Mouse (Mus musculus) cerebellum, postnatal 10 days (tissue): ENCODE measurements around the gene Tek.

Experiments
- DNase-seq, 2 experiments: peaks; one replicate each; pipeline ENCODE4 v3.0.0; 2021; ENCODE audit warnings: mixed read lengths in 2 of 2

The Tek gene

DNA sequence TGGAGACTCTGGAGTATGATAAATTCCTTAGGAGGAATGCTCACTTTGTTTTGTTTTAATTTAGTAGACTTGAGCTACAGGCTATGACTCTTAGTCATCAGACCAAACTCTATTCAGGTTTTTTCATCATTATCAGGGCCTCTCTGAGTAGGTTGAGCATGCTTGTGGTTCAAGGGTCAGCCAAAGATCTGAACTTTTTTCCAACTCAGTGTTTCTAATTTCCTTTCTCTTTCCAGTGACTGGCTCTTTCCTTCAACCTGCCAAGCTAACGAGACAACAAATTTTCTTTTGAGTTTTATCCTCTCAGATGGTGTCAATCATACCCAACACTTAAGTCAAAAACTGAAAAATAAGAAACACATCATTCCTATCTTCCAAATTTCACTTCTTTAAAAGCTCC, 71.5 kb downstream of the Tek start:
- DNase-seq = no peak

- no peak for DNase-seq
Observed at GRCm38 (mm10) chr4:94826891-94827290, 87.8 kb downstream of the Tek start.

DNA sequence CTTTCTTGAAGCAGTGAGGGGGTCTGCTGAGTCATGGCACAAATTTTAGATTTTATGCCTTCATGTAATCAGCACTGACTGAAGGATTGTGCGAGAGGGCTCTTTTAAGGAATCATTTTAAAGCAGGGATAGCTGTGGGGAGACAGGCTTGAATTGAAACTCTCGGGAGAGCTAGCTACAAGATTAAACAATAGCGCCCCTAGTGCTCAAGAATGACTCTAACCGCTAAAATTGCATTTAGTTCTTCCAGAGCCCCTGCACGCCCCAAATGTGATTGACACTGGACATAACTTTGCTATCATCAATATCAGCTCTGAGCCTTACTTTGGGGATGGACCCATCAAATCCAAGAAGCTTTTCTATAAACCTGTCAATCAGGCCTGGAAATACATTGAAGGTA, 88.3 kb downstream of the Tek start:
- peak; percentile 24 to 45 for DNase-seq

DNA sequence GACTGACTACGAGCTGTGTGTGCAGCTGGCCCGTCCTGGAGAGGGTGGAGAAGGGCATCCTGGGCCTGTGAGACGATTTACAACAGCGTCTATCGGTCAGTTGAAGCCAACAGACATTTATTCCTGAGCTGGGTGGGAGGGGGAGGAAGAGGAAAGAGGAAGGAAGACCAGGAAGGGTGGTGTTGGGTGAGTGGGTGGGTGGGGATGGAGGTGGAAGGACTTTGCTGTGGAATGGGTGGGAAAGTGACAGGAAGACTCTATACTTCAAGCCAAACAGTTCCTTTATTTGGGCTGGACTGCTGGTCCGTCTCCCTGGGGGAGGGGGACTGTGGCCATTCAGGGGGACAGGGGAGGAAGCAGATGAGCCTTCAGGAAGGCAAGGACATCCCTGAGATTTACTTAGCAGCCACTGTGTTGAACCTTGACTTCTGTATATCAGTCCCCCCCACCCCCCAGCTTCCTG, 90.9 kb downstream of the Tek start:
- no peak for DNase-seq

GRCm38 (mm10) chr4:94837061-94837460, 98.0 kb downstream of the Tek start:
- no peak for DNase-seq

DNA sequence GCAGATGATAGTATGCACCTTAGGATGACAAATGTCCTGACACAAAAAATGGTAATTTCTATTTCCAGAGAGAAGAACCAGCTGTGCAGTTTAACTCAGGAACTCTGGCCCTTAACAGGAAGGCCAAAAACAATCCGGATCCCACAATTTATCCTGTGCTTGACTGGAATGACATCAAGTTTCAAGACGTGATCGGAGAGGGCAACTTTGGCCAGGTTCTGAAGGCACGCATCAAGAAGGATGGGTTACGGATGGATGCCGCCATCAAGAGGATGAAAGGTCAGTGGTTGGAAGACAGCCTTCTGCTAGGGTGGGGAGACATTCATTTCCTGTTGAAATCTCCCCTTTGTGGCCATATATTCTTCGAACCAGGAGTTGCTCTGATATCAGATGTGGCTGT, 114.2 kb downstream of the Tek start:
- no peak for DNase-seq

DNA sequence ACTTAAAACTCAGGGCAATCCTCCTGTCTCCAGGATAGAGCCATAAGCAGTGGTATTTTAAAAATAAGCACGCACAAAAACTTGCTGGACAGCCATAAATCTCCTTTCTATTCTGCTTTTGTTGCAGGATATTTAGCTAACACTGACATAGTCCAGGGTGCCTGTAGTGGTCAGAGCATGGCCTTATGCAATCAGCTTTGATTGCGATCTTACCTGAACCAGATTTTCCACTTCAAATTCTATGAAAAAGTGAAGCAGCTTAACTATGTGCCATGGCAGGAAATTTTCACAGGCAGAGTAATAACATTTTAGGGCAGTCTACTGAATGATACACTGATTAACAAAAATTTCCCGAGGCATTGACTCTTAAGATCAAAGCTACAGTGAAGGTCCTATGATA, 115.2 kb downstream of the Tek start:
- DNase-seq = no peak

DNA sequence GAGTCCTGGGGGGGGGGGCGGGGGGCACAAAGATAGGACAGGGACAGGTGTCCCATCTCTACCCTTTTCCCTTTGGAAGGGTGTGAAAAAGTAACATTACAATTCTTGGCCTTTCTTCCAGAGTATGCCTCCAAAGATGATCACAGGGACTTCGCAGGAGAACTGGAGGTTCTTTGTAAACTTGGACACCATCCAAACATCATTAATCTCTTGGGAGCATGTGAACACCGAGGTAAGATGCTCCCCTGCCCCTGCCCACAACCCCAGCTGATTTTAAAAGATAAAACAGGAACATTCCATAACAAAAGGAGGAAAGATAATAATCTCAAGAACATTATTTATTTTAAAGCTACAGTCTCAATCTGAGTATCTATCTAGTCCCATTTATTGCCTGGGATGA, 116.1 kb downstream of the Tek start:
- DNase-seq = no peak

GRCm38 (mm10) chr4:94900744-94901143, 161.7 kb downstream of the Tek start:
- DNase-seq = peak; percentile 25 to 57

DNA sequence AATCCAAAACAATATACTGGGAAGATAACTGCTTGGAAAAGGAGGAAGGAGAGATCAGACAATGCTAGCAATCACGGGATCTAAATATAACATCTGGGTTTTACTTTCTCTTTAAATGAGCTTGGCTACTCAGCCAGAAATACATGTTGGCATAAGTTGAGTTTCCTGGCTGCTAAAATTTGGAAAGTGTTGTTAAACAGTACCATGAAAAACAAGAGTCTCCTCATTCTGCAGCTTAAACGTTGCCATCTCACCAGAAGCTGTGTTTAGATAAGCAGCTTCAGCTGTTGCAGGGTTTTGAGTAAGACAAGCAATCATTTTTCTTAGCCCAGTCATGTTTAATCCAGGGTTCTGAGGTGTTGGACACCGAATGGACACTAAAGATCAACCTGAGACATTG, 162.7 kb downstream of the Tek start:
- no peak for DNase-seq
